Mouse (Mus musculus): ENCODE results near the gene Tmtc2. TPM values are rescaled to one million over a fixed set of nuclear protein-coding genes. Genes with fewer than 3 reads are reported as not detected.
A peak's percentile ranks its signal among the peaks of the same experiment; 100 is the strongest.

Tmtc2 gene
- polyA plus RNA-seq, 1 experiment from 2014 or later, result 6.9 TPM

GRCm38 (mm10) chr10:105535848-105536247 lies 38.4 kb downstream of the Tmtc2 start:
- no peak for DNase-seq (ENCODE audit: low spot score)
- Histone ChIP-seq H3K27me3 (ENCODE audit: insufficient read depth, poor library complexity, severe bottlenecking) (no peaks in the 10 kb centered on the region), H3K27ac (no peak overlapping the region), H3K36me3 (no peaks in the 10 kb centered on the region), H3K9me3 (no peaks in the 10 kb centered on the region), H3K4me3 (no peak overlapping the region), H3K4me1 (no peaks in the 10 kb centered on the region)

- Histone ChIP-seq H3K4me3 (no peak overlapping the region), H3K27me3 (ENCODE audit: insufficient read depth, poor library complexity, severe bottlenecking) (no peaks in the 10 kb centered on the region), H3K27ac (no peak overlapping the region), H3K4me1 (0 out of 2 replicates have a peak, but pooled peaks cover 3% of the 10 kb centered on the region), H3K9me3 (no peaks in the 10 kb centered on the region), H3K36me3 (no peaks in the 10 kb centered on the region)
- DNase-seq (ENCODE audit: low spot score), result peak; percentile 88
- WGBS, result 40% methylated on average over 7 of the region's 7 CpGs
These were observed 41.5 kb downstream of the Tmtc2 start for GRCm38 (mm10) chr10:105532747-105533146.

- peak overlapping the region; percentile 42; the same call in 1 of the 2 replicates for H3K27ac ChIP-seq
- 94% methylated on average over 5 of the region's 5 CpGs for WGBS
These were observed 42.2 kb downstream of the Tmtc2 start for GRCm38 (mm10) chr10:105532019-105532525.

GRCm38 (mm10) chr10:105531080-105531894 lies 43.0 kb downstream of the Tmtc2 start:
- Histone ChIP-seq H3K36me3 (no peaks in the 10 kb centered on the region), H3K4me1 (0 out of 2 replicates have a peak, but pooled peaks cover 3% of the 10 kb centered on the region), H3K4me3 (no peak overlapping the region), H3K27ac (no peak overlapping the region), H3K27me3 (ENCODE audit: insufficient read depth, poor library complexity, severe bottlenecking) (no peaks in the 10 kb centered on the region), H3K9me3 (no peaks in the 10 kb centered on the region)
- WGBS, result 79% methylated on average over 9 of the region's 9 CpGs
- no peak for DNase-seq (ENCODE audit: low spot score)

More at GRCm38 (mm10) chr10:105532019-105532525, 42.2 kb downstream of the Tmtc2 start:
- no peaks in the 10 kb centered on the region for H3K27me3 ChIP-seq (ENCODE audit: insufficient read depth, poor library complexity, severe bottlenecking)
- H3K4me3 ChIP-seq, result no peak overlapping the region
- no peaks in the 10 kb centered on the region for H3K9me3 ChIP-seq
- no peak for DNase-seq (ENCODE audit: low spot score)
- H3K4me1 ChIP-seq, result 0 out of 2 replicates have a peak, but pooled peaks cover 3% of the 10 kb centered on the region
- no peaks in the 10 kb centered on the region for H3K36me3 ChIP-seq

- DNase-seq (ENCODE audit: low spot score), result no peak
- Histone ChIP-seq H3K27ac (peak overlapping the region; percentile 77), H3K4me1 (peaks cover 31% of the 10 kb centered on the region), H3K27me3 (ENCODE audit: insufficient read depth, poor library complexity, severe bottlenecking) (no peaks in the 10 kb centered on the region), H3K9me3 (no peaks in the 10 kb centered on the region), H3K4me3 (no peak overlapping the region), H3K36me3 (no peaks in the 10 kb centered on the region)
- WGBS, result 28% methylated on average over 8 of the region's 8 CpGs
These were observed 50.7 kb downstream of the Tmtc2 start for GRCm38 (mm10) chr10:105523405-105524088.

- H3K4me3 ChIP-seq, result no peak overlapping the region
- WGBS, result 56% methylated on average over 7 of the region's 7 CpGs
- peaks cover 31% of the 10 kb centered on the region for H3K4me1 ChIP-seq
- H3K27ac ChIP-seq, result peak overlapping the region; percentile 77; the same call in 1 of the 2 replicates
- no peaks in the 10 kb centered on the region for H3K27me3 ChIP-seq (ENCODE audit: insufficient read depth, poor library complexity, severe bottlenecking)
- no peak for DNase-seq (ENCODE audit: low spot score)
- no peaks in the 10 kb centered on the region for H3K9me3 ChIP-seq
- H3K36me3 ChIP-seq, result no peaks in the 10 kb centered on the region
These were observed 51.8 kb downstream of the Tmtc2 start for GRCm38 (mm10) chr10:105522431-105522830.

GRCm38 (mm10) chr10:105519154-105519806 lies 55.0 kb downstream of the Tmtc2 start:
- H3K4me3 ChIP-seq, result no peak overlapping the region
- H3K27ac ChIP-seq, result no peak overlapping the region
- H3K9me3 ChIP-seq, result no peaks in the 10 kb centered on the region
- no peaks in the 10 kb centered on the region for H3K27me3 ChIP-seq (ENCODE audit: insufficient read depth, poor library complexity, severe bottlenecking)
- 81% methylated on average over 6 of the region's 6 CpGs for WGBS
- DNase-seq (ENCODE audit: low spot score), result no peak
- H3K36me3 ChIP-seq, result no peaks in the 10 kb centered on the region
- H3K4me1 ChIP-seq, result peaks cover 29% of the 10 kb centered on the region

- Histone ChIP-seq H3K27ac (no peak overlapping the region), H3K4me1 (peaks cover 20% of the 10 kb centered on the region), H3K9me3 (no peaks in the 10 kb centered on the region), H3K4me3 (no peak overlapping the region), H3K27me3 (ENCODE audit: insufficient read depth, poor library complexity, severe bottlenecking) (no peaks in the 10 kb centered on the region), H3K36me3 (no peaks in the 10 kb centered on the region)
- WGBS, result 78% methylated on average over 9 of the region's 9 CpGs
- no peak for DNase-seq (ENCODE audit: low spot score)
These were observed 56.1 kb downstream of the Tmtc2 start for GRCm38 (mm10) chr10:105518144-105518543.

- no peak for DNase-seq (ENCODE audit: low spot score)
- H3K4me3 ChIP-seq, result no peak overlapping the region
- no peak overlapping the region for H3K27ac ChIP-seq
- no peaks in the 10 kb centered on the region for H3K9me3 ChIP-seq
- no peaks in the 10 kb centered on the region for H3K36me3 ChIP-seq
- H3K27me3 ChIP-seq (ENCODE audit: insufficient read depth, poor library complexity, severe bottlenecking), result no peaks in the 10 kb centered on the region
- WGBS, result 78% methylated on average over 7 of the region's 7 CpGs
- H3K4me1 ChIP-seq, result peaks cover 16% of the 10 kb centered on the region
These were observed 60.4 kb downstream of the Tmtc2 start for GRCm38 (mm10) chr10:105513777-105514322.

GRCm38 (mm10) chr10:105509896-105510272 lies 64.4 kb downstream of the Tmtc2 start:
- Histone ChIP-seq H3K4me1 (peaks cover 16% of the 10 kb centered on the region), H3K27me3 (ENCODE audit: insufficient read depth, poor library complexity, severe bottlenecking) (no peaks in the 10 kb centered on the region), H3K9me3 (no peaks in the 10 kb centered on the region), H3K36me3 (peaks cover 5% of the 10 kb centered on the region; the same call in 1 of the 2 replicates), H3K27ac (peak overlapping the region; percentile 5; the same call in 1 of the 2 replicates), H3K4me3 (peak overlapping the region; percentile 28)
- DNase-seq (ENCODE audit: low spot score), result no peak
- WGBS, result 34% methylated on average over 5 of the region's 5 CpGs

- 40% methylated on average over 9 of the region's 12 CpGs for WGBS
- H3K4me1 ChIP-seq, result peaks cover 16% of the 10 kb centered on the region
- DNase-seq (ENCODE audit: low spot score), result no peak
- peak overlapping the region; percentile 5; the same call in 1 of the 2 replicates for H3K27ac ChIP-seq
- no peaks in the 10 kb centered on the region for H3K27me3 ChIP-seq (ENCODE audit: insufficient read depth, poor library complexity, severe bottlenecking)
- H3K9me3 ChIP-seq, result no peaks in the 10 kb centered on the region
- H3K36me3 ChIP-seq, result peaks cover 5% of the 10 kb centered on the region; the same call in 1 of the 2 replicates
- H3K4me3 ChIP-seq, result peak overlapping the region; percentile 28
These were observed 64.9 kb downstream of the Tmtc2 start for GRCm38 (mm10) chr10:105509146-105509895.

Measured in heart, embryonic 10.5 days (tissue).